Mouse (Mus musculus) lung, adult 18-20 months (tissue): ENCODE data around the gene Camta2.
A peak's percentile ranks its signal among the peaks of the same experiment; 100 is the strongest.

Source experiments
- DNase-seq, 2 experiments: peaks; one replicate each; pipeline ENCODE4 v3.0.0; 2022; ENCODE audit warnings: mixed read lengths in 2 of 2

Camta2 gene

DNA sequence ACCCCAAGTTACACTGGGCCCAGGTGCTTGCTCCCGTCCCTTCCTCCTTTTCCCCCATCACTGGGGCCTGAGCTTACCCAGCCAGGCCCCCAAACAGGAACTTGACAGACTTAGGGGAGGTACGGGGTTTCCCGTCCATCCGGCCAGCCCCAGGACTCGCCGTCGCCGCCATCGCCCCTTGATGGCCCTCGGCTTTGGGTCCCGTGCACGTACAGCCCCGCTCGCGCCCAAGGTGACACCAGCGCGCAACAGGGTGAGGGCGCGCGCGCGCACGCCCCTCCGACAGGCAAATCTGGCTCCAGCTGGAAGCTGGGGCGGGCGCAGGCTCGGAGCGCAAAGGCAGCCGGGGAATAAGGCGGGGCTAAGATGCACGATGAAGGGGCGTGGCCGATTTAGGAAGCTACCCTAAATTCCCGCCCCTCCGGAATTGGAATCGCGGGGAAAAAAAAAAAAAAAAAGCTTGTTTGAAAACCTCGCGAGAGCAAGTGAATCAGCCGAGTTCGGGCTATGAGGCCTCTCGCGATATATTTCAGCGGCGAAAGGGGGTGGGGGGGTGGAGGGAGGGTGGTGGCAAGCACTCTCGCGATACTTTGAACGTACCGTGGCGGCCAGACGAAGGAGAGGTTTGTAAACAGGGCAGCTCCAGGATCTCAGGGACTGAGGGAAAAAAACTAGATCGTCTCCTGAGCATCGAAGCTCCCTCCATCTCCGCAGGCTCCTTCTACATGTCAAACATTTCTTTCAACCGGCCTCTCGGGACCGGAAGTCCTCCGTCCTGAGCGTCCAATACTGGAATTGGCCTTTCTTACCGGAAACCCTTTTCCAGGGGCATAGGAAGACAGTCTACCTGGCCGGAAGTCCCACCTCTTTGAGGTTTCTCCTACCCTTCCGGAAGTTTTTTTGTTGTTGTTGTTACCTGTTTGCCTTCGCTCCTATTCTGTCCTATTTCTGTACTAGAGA is 40.9 kb downstream of the Camta2 start, which contains the start of the genes Rnf167 and Slc25a11:
Rnf167 (plus strand) TSS at position 545 of the 960 bp plus-strand sequence.
Slc25a11 (minus strand) TSS at position 789 of the 960 bp plus-strand sequence.
- DNase-seq: peak; percentile 97 to 98

GRCm38 (mm10) chr11:70646259-70646555 is 41.7 kb downstream of the Camta2 start:
- no peak for DNase-seq

- DNase-seq: no peak
Observed at GRCm38 (mm10) chr11:70645461-70646258, 42.2 kb downstream of the Camta2 start.

DNA sequence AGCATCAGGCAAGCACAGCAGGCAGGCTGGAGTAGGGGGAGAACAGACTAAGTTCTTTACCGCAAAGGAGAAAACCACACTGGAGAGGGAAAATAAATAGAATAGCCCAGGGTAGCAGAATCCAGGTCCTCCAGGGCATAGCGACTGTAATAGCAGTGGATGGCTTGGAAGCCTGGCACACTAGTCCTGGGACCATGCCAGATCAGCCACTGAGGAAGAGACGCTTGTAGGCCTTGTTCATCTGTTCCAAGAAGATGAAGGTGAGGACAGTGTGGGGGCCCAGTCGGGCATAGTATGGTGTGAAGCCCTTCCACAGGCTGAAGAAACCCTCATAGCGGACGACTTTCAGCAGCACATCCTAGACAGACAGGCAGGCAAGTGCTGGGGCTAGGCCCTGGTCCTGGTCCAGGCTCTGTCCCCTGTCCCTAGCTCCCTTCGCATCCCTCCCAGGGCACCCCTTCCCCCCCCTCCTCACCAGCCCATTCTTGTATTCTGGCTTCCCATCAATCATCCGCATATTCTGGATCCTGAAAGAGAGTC is 43.3 kb downstream of the Camta2 start:
- DNase-seq: no peak

- DNase-seq: no peak
Observed at GRCm38 (mm10) chr11:70643051-70643450, 44.9 kb downstream of the Camta2 start.

- DNase-seq: no peak
Observed at GRCm38 (mm10) chr11:70641241-70641640, 46.7 kb downstream of the Camta2 start.

DNA sequence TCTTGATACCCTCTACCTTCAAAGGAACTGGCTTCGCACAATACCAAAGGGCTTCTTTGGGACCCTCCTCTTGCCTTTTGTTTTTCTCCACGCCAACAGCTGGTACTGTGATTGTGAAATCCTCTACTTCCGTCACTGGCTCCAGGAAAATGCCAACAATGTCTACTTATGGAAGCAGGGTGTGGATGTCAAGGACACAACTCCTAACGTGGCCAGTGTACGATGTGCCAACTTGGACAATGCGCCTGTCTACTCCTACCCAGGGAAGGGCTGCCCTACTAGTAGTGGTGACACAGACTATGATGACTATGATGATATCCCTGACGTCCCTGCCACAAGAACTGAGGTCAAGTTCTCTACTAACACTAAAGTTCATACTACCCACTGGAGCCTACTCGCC is 47.9 kb downstream of the Camta2 start:
- peak in 1 of 2 experiments; percentile 51 for DNase-seq

DNA sequence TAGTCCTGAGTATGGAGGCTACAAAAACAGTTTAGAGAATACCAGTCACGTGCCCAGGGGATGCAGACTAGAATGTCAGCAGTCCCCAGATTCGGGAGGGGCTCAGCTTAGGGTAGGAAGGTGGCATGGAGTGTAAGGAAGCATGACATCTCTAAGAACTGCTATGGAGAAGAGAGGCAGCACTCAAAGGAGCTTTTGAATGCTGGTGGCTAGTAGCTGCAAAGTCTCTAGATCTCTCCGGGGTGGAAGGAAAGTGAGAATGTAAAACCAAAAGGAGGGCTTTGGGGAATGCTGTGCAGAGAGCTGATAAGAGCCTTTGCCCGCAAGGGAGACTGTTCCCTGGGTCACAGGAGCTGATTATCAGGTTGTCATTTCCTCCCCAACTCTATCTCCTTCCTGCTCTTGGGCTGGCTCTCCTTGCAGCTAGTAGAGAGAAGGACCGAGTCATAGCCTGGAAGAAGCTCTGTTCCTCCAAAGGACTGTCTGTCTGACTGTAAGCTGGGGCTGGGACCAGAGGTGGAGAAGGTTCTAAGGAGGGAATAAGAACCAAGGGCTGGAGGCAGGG is 49.1 kb downstream of the Camta2 start, which contains the start of gene Gp1ba:
Gp1ba (plus strand) TSS at position 409 of the 565 bp plus-strand sequence.
- DNase-seq: no peak

GRCm38 (mm10) chr11:70638293-70638692 is 49.6 kb downstream of the Camta2 start:
- no peak for DNase-seq

DNA sequence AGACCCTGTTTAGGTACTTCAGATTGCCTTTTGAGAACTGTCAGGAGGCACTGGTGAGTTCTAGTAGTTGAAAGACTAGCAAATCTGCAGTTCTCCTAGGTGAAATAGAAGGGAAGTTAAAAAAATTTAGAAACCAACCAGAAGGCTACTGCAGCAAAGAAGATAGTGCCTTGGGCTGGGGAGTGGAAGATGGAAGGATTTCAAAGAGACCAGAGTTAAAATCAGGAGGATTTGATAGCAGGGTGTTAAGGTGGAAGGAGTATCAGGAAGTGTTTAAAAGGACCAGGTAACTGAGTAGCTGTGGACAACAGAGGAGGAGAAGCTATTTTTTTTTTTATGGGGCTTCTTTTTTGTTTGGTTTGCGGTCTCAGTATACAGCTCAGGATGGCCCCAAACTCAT is 50.1 kb downstream of the Camta2 start:
- no peak for DNase-seq

- no peak for DNase-seq
Observed at GRCm38 (mm10) chr11:70635601-70636000, 52.3 kb downstream of the Camta2 start.

- no peak for DNase-seq
Observed at GRCm38 (mm10) chr11:70630129-70630528, 57.8 kb downstream of the Camta2 start.

- DNase-seq: no peak
Observed at GRCm38 (mm10) chr11:70629557-70629956, 58.3 kb downstream of the Camta2 start.

GRCm38 (mm10) chr11:70628431-70628830 is 59.5 kb downstream of the Camta2 start:
- no peak for DNase-seq

- no peak for DNase-seq
Observed at GRCm38 (mm10) chr11:70626877-70627276, 61.0 kb downstream of the Camta2 start.

GRCm38 (mm10) chr11:70625473-70625872 is 62.4 kb downstream of the Camta2 start:
- DNase-seq: no peak

DNA sequence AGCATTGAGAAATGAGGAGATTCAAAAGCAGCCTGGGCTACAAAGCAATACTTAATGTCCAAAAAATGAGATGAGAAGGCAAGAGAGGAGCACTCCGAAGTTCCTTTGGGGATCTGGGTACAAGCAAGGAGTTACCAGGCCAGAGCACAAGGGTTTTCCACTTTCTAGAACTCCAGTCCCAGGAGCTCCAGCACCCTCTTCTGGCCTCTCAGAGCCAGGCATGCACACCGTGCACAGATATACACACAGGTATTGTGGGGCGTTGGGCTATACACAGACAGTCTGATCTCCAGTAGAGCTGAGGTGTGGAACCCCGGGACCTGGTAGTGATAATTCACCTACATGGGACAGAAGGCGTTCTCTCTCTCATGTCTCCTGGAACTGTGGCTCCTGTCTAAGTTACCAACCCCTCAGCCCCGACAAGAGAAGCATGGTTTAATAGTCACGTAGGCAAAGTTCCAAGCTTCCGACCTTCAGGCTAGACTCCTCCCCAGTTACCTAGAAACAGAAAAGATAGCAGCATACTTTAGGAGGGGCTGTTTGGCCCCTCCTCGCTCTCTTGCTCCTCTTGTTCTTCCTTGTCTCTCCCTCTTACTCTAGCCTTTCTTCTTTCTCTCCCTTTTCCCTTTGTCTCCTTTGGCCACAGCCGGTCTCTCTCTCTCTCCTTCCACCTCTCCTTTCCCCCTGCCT is 64.7 kb downstream of the Camta2 start:
- no peak for DNase-seq

GRCm38 (mm10) chr11:70621972-70622814 is 65.7 kb downstream of the Camta2 start:
- no peak for DNase-seq
